Mouse (Mus musculus) heart, adult 11 months (tissue): ENCODE measurements around the gene Sirpa.

ENCODE experiments used
- DNase-seq: peaks from one replicate; pipeline ENCODE4 v3.0.0; 2022

Gene Sirpa

GRCm38 (mm10) chr2:129584905-129585304 is 7.7 kb upstream of the Sirpa start:
- no peak for DNase-seq

GRCm38 (mm10) chr2:129585904-129586514 is 6.6 kb upstream of the Sirpa start:
- DNase-seq = peak; percentile 96

- no peak for DNase-seq
Observed at GRCm38 (mm10) chr2:129587241-129587640, 5.4 kb upstream of the Sirpa start.

DNA sequence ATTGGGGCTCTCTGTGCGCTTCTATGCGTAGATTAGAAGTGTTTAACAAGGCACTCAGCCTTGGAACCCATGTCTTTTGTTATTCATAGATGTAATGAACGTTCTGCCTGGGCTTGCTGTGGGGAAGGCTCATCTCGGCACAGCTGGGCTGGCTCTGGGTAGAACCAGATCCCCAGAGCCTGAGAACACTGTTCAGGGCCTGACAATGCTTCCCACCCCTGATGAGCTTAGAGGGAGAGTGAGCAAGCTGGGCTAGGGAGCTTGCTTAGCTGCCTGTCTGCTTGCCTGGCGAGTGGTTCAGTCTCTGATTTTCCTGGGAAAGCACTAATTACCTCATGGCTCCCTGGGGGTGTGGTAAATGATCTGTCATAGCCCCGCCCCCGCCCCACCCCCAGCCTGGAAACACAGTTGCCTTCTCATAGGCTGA is 4.8 kb upstream of the Sirpa start:
- no peak for DNase-seq

DNA sequence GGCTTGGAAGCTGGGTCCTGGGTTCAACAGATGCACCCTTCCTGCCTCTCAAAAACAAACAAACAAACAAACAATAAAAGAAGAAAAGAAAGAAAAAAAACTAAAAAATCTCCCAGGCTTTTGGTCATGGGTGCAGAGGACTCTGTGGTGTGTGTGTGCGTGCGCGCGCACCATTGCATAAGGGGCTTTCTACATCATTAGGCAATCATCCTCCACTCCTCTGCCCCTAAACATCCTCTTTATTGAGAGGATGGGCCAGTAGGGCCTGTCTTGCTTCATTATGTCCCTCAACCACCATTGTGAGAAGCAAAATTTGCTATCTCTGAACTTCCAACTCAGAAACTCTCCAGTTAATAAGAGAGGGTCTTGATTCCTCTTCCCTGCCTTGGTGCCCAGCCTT is 738 bp upstream of the Sirpa start:
- DNase-seq = peak; percentile 93

GRCm38 (mm10) chr2:129593141-129593875 is 673 bp downstream of the Sirpa start:
- peak; percentile 99 for DNase-seq

DNA sequence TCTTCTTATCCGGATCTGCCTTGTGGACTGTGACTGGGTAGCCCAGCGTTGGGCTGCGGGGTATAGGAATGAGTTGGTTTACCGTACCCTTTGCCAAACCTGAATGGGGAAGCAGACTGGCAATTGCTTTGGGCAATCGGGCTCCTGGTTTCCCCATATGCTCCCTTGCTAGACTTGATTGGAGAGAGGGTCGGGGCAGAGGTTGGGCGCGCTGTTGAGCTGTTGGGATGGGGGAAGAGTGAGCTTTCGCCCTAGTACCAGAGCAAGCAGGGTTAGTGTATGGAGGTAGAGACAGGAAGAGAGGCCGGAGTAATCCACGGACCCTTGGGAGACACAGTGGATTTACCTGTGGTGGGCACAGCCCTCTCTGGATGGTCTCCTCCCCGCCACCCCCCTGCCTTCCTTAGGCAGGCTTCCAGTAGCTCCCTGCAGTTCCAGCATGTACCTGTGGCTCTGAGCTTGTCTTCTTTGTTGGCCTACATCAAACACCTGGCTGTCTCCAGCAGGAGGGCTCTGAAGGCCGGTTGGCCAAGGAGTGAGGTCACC is 1.3 kb downstream of the Sirpa start:
- DNase-seq = peak; percentile 93

- no peak for DNase-seq
Observed at GRCm38 (mm10) chr2:129594569-129594968, 1.9 kb downstream of the Sirpa start.

GRCm38 (mm10) chr2:129595206-129595605 is 2.6 kb downstream of the Sirpa start:
- DNase-seq = peak; percentile 91

- DNase-seq = peak; percentile 97
Observed at GRCm38 (mm10) chr2:129595661-129596209, 3.1 kb downstream of the Sirpa start.

DNA sequence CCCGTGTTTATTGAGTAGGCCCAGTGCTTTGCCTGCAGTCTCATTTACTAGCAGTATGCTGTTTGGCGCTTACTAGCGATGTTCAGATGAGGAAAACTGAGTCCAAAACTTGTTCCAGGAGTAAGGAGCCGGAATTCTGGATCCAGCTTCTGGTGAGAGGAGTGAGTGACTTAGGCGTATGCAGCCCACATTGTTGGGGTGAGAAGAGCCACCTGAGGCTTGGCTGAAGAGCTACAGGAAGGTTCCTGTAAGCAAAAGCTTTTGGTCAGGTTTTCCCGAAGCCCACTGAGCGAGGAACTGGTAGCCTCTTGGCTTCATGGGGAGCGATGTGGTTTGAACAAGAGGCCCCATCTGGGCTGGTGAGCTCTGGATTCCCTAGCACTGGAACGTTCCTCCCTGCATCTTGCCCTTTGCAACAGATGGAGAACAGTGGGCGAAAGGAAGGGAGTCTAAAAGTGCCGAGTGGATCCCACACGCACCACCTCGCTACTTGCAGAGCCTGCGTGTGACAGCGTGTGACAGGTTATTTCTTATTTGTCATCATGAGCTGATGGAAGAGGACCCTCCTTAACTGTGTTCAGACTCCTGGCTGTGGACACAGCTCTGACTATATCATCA is 4.0 kb downstream of the Sirpa start:
- peak; percentile 92 for DNase-seq

DNA sequence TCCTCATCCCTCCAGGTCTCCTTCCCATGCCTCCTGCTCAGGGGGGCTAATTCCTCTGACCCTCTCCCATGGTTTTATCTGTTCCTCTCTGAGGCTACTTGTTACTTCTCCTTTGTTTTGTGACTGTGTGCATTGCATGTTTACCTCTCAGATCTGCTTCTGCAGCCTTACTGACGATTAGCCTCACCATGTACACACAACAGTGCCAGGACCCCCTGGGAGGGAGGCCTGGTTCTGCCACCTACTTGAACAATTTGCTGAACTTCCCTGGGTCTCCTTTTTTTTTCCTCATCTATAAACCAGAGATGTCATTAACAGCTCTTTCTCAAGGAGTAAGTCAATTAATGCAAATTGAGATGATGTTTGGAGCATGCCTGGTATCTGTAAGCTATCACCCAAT is 4.9 kb downstream of the Sirpa start:
- DNase-seq = no peak

DNA sequence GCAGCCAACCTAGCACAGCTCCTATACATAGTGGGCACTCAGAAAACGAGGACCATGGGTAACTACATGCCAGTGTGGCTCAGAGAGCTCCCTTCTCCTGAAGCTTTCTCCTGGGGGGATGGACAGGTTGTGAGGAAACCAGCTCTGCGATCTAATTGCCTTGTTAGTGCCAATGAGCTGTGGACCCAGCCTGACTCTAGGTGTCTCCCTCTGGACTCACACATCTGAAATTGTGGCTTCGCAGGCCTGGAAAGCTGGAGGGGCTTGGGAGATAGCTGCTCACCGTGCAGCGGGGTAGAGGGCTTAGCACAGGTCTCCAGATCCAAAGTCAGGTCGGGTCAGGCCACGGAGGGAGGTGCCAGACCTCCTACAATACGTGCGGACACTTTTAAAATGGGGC is 5.5 kb downstream of the Sirpa start:
- DNase-seq = no peak

GRCm38 (mm10) chr2:129599231-129600084 is 6.8 kb downstream of the Sirpa start:
- peak; percentile 92 for DNase-seq

DNA sequence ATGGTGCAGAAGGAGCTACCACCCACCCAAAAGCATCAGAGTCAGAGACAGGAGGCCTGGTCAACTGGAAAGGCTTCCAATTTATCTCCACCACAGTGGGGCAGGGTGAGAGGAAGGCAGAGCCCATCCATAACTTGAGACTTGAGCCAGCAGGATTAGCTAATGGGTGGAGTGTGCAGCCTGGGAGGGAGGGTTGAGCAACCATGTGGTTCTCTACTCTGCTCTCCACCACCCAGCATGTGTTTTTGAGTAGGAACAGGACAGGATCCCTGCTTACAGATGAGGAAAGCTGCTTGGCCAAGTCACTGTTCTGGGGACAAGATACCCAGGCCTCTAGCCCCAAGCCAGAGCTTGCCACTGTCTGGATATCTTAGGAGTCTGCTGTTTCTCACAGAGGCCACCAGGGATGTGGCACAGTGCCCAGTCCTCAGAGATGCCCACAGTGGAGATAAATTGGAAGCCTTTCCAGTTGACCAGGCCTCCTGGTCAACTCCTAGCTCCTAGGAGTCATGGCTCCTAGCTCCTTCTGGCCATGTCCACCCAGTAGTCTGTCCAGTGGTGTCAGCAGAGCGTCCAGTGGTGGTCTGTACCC is 8.5 kb downstream of the Sirpa start:
- peak; percentile 98 for DNase-seq

GRCm38 (mm10) chr2:129601894-129602663 is 9.4 kb downstream of the Sirpa start:
- peak; percentile 93 for DNase-seq

- DNase-seq = peak; percentile 85
Observed at GRCm38 (mm10) chr2:129602856-129603255, 10.2 kb downstream of the Sirpa start.

DNA sequence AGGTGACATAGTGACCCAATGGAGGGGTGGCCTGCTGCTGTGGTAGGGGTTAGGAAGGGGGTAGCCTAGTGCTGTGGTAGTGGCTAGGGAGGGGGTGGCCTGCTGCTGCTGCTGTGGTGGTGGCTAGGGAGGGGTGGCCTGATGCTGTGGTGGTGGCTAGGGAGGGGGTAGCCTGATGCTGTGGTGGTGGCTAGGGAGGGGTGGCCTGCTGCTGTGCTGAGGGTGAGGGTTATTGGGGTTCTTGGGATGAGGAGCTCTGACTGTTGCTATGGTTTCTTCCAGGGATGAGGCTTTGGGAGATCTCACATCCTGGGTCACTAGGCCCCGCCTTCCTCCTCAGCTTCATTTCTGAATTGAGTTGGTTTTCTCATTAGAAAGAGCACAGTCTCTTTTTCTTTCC is 10.9 kb downstream of the Sirpa start:
- DNase-seq = peak; percentile 91

GRCm38 (mm10) chr2:129604032-129604431 is 11.4 kb downstream of the Sirpa start:
- peak; percentile 97 for DNase-seq

DNA sequence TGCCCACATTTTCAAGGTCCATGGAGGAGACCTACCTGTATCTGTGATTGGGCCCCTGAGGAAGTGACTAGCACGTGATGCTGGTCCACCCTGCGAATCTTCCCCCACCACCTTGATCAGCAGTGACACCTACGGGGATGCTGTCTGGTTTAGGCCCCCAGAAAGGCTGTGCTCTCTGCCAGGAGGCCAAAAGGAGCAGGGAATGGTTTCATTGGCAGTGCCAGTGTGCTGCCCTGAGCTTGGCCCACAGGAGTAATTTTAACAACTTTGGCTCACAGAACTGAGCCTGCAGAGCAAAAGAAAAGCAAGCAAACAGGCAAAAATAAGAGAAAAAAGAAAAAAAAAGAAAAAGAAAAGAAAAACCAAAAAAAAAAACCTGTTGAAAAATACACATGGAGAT is 13.2 kb downstream of the Sirpa start:
- DNase-seq = no peak

DNA sequence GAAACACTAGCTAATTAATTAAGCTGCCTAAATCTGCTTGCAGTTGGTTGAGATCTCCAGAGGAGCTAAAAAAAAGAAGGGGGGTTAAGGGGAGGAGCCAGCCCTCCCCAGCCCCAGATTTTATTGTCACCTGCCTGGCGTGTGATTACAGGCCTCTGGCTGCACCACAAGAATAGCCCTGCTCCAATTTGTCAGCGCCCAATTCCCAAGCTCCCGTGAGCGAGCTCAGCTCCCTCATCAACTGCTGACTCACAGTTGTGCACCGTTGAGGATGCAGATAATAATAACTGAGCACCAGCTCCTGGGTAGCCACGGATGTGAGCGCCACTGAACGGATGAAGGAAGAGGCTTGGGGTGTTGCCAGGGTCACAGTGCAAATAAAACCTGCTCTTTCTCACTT is 13.6 kb downstream of the Sirpa start:
- DNase-seq = peak; percentile 96
